Comparison of ENCODE assay signal across 9 mouse cellular contexts in the genomic region with DNA sequence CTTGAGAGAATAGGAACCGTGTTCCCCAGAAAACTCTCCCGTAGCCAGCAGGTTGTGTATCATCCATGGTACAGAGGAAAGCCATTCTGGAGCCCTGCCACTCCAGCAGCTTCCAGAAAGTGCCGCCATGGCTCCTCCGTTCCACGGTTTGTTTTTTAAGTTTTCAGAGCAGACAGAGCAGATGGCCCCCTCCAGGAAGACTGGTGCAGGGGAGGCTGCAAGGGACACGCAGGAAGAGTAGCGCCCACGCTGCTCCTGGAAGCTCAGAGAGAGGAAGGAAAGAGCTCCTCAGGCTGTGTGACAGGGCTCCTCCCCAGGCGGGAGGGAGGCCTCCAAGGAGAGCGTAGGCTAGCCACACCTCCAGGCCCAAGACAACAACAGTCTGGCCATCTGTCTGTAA. TPM values are rescaled to one million over a fixed set of nuclear protein-coding genes. Genes with fewer than 3 reads are reported as not detected.
A peak's percentile ranks its signal among the peaks of the same experiment; 100 is the strongest.
DNase-seq lines count a peak whose midpoint lies in the region; ATAC-seq and TF ChIP-seq lines count a peak whose summit lies in the region.
"Had no signal": no experiment of that assay in that cellular context is flagged by ENCODE, and none has a peak within 500 bp of the region (broad histone marks: within the 10 kb centered on the region; RNA-seq: fewer than 3 reads in every experiment).

No protein-coding gene starts in this region.

- no peak for ATAC-seq in intestine, postnatal 0 days
- ATAC-seq in CD4-positive, CD25-positive, alpha-beta regulatory T cell, adult 4 months = no peak

- no peaks in the 10 kb centered on the region for H3K36me3 ChIP-seq in intestine, postnatal 0 days (ENCODE audit: control insufficient read depth, insufficient read depth)

- H3K4me1 ChIP-seq in intestine, postnatal 0 days (replicated peaks; ENCODE audit: control insufficient read depth, insufficient read depth, low read length) = no peaks in the 10 kb centered on the region

- peak; percentile 12 for DNase-seq in adrenal gland, postnatal 14 days
- no peak for DNase-seq in adrenal gland, postnatal 10 days
- peak; percentile 65 to 73 for DNase-seq in frontal cortex, postnatal 14 days (ENCODE audit: low spot score in 2 of 2)
- DNase-seq in left cerebral cortex, adult 18-20 months (ENCODE audit: low spot score in 2 of 2) = peak; percentile 89 to 90
- peak; percentile 89 to 90 for DNase-seq in right cerebral cortex, adult 2 months (ENCODE audit: low spot score in 2 of 2)
- DNase-seq in thymus, postnatal 10 days (ENCODE audit: low spot score in 2 of 2) = no peak
- DNase-seq: kidney, postnatal 10 days had no signal

- H3K9me3 ChIP-seq in intestine, postnatal 0 days (ENCODE audit: control insufficient read depth) = no peaks in the 10 kb centered on the region

- no peak overlapping the region for H3K9ac ChIP-seq in intestine, postnatal 0 days (ENCODE audit: low read depth, low read length)

- TF ChIP-seq CTCF in intestine, postnatal 0 days (IDR thresholded peaks at IDR 0.05; ENCODE audit: low read depth) = no peak

- H3K4me2 ChIP-seq in intestine, postnatal 0 days (replicated peaks; ENCODE audit: low read depth) = no peak overlapping the region

- no peak overlapping the region for H3K4me3 ChIP-seq in intestine, postnatal 0 days (ENCODE audit: low read depth, low read length)

- H3K27me3 ChIP-seq in intestine, postnatal 0 days (replicated peaks; ENCODE audit: control insufficient read depth, insufficient read depth, low read length) = no peaks in the 10 kb centered on the region

- 24% methylated on average over 10 of the region's 10 CpGs for WGBS in intestine, postnatal 0 days

- no peak overlapping the region for H3K27ac ChIP-seq in intestine, postnatal 0 days (ENCODE audit: low read depth, low read length)

RNA-seq across cellular contexts. Expression of gene Kcnq2, which starts 15.1 kb away (rescaled TPM):
- total RNA-seq in adrenal gland, postnatal 14 days (2021) = 6.0 and 6.8 TPM in 2 replicates
- 1 to 10 TPM; 4.2 to 8.1 TPM for total RNA-seq in adrenal gland, postnatal 10 days (2021)
- 100 to 1,000 TPM; 264 to 274 TPM for total RNA-seq in left cerebral cortex, adult 18-20 months (2021)
- 0.51 and 0.72 TPM in 2 replicates for polyA plus RNA-seq in intestine, postnatal 0 days (2015; fragmentation: Nextera tagmentation; extraction: Ambion mirVana)
- polyA plus RNA-seq in CD4-positive, CD25-positive, alpha-beta regulatory T cell, adult 4 months (2017; shearing (Covaris generic)) = not detected

RNA-seq across cellular contexts. Expression of gene Eef1a2, which starts 36.9 kb away (rescaled TPM):
- total RNA-seq in adrenal gland, postnatal 14 days (2021) = 38.4 and 47.9 TPM in 2 replicates
- total RNA-seq in adrenal gland, postnatal 10 days (2021) = 100 to 1,000 TPM in 1 of 2 experiments, 10 to 100 TPM in 1; 69.0 to 168 TPM
- 1,000 to 10,000 TPM; 1,361 to 1,429 TPM for total RNA-seq in left cerebral cortex, adult 18-20 months (2021)
- 0.38 and 0.58 TPM in 2 replicates for polyA plus RNA-seq in intestine, postnatal 0 days (2015; fragmentation: Nextera tagmentation; extraction: Ambion mirVana)
- polyA plus RNA-seq in CD4-positive, CD25-positive, alpha-beta regulatory T cell, adult 4 months (2017; shearing (Covaris generic)) = not detected

Comparison
In these comparisons a context has a peak if more than half of its experiments do, and no peak if none do; other contexts are left out.
1. DNase-seq: peak in adrenal gland, postnatal 14 days (single experiment), frontal cortex, postnatal 14 days (2 of 2), left cerebral cortex, adult 18-20 months (2 of 2) and right cerebral cortex, adult 2 months (2 of 2); none in adrenal gland, postnatal 10 days (single experiment) and thymus, postnatal 10 days (0 of 2).
2. RNA of gene Kcnq2, which starts 15.1 kb away (total RNA-seq): 264 to 274 TPM in left cerebral cortex, adult 18-20 months; 4.2 to 8.1 TPM in adrenal gland, postnatal 10 days and 6.0 to 6.8 TPM in adrenal gland, postnatal 14 days; every median in the first group is over 10 times any median in the second.
3. RNA of gene Eef1a2, which starts 36.9 kb away (total RNA-seq): 1,361 to 1,429 TPM in left cerebral cortex, adult 18-20 months; 69.0 to 168 TPM in adrenal gland, postnatal 10 days and 38.4 to 47.9 TPM in adrenal gland, postnatal 14 days; every median in the first group is over 4 times any median in the second.